Mouse (Mus musculus): ENCODE results near the gene Etfdh.

- no peak for TF ChIP-seq CTCF (IDR thresholded peaks at IDR 0.05)
- TF ChIP-seq EP300 (IDR thresholded peaks at IDR 0.05) = no peak
Measured at GRCm38 (mm10) chr3:79652129-79652528, 22.8 kb upstream of the Etfdh start.

Measured in lung, postnatal 0 days (tissue).